Mouse (Mus musculus) liver, embryonic 14.5 days (tissue): ENCODE data around the gene Myh7b.

Source experiments
- CTCF ChIP-seq: IDR thresholded peaks from 2 replicates; pipeline ENCODE4 v1.5.1; 2016; ENCODE audit warnings: antibody characterized with exemption, low read depth, control low read depth
- EP300 ChIP-seq: IDR thresholded peaks from 2 replicates; pipeline ENCODE4 v1.6.1; 2016; ENCODE audit warnings: antibody characterized with exemption, low read depth

GRCm38 (mm10) chr2:155679586-155680110, 68.6 kb downstream of the Myh7b start:
- TF ChIP-seq CTCF (no peak), EP300 (no peak)
